Mouse (Mus musculus) subcutaneous adipose tissue, adult 2 months (tissue): ENCODE results near the gene Atp5mpl. TPM values are rescaled to one million over a fixed set of nuclear protein-coding genes. Genes with fewer than 3 reads are reported as not detected.

Experiments
- polyA plus RNA-seq: library from polyadenylated mRNA; depleted of rRNA; stranded (reverse); fragments of >200 nt; gene quantifications from 2 replicates; pipeline ENCODE4 v1.2.3, GENCODE M21; 2012; ENCODE audit warnings: low replicate concordance; rRNA removed

The Atp5mpl gene
- 65.9 and 81.2 TPM in 2 replicates for polyA plus RNA-seq

GRCm38 (mm10) chr12:111966683-111967173 lies at the start of gene Atp5mpl:
Gene Atp5mpl (minus strand): TSS chr12:111966977.

GRCm38 (mm10) chr12:111980887-111981367 lies 14.2 kb upstream of the Atp5mpl start, which contains the start of gene Rd3l:
Gene Rd3l (minus strand): TSS chr12:111981317.

GRCm38 (mm10) chr12:111971231-111971686 lies 4.5 kb upstream of the Atp5mpl start, which contains the start of gene Tdrd9:
Gene Tdrd9 (plus strand): TSS chr12:111971559.

Other genes with a start within 250 kb of the Atp5mpl start
- 58.9 and 93.0 TPM in 2 replicates for gene Klc1, start 208.1 kb downstream of the Atp5mpl start, polyA plus RNA-seq
- gene Xrcc3, start 153.1 kb downstream of the Atp5mpl start, polyA plus RNA-seq, result 11.1 and 16.7 TPM in 2 replicates
- 89.7 and 108 TPM in 2 replicates for gene Zfyve21, start 152.8 kb downstream of the Atp5mpl start, polyA plus RNA-seq
- 16.9 and 28.2 TPM in 2 replicates for gene Ppp1r13b, start 58.9 kb downstream of the Atp5mpl start, polyA plus RNA-seq
- 0.04 TPM in 1 of 2 replicates, not detected in the other for gene Tdrd9, start 4.6 kb upstream of the Atp5mpl start, polyA plus RNA-seq
- gene Rd3l, start 14.3 kb upstream of the Atp5mpl start, polyA plus RNA-seq, result not detected in 2 replicates
- gene Aspg, start 139.7 kb upstream of the Atp5mpl start, polyA plus RNA-seq, result 24.3 and 36.6 TPM in 2 replicates
- gene Kif26a, start 179.2 kb upstream of the Atp5mpl start, polyA plus RNA-seq, result 10.4 and 25.6 TPM in 2 replicates